22 mouse cellular contexts compared by ENCODE assay signal in the genomic region with DNA sequence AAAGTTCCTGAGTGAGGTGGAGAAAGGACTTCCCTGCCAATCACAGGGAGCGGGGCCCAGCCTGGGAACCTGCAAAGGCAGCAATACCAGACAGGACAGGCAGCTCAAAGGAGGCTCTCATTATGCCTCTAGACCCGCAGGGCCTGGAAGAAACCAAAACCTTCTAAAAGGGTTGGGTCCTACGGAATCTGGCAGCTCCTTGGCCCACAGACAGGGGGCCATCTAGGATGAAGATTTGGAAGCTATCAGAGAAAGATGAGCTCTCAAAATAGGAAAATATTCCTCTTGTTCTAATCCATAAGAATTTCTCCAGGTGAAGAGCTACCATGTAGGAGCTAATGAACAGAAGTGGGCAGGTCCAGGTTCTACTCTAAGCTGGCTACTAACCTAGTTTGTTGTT. TPM values are rescaled to one million over a fixed set of nuclear protein-coding genes. Genes with fewer than 3 reads are reported as not detected.
DNase-seq lines count a peak whose midpoint lies in the region; ATAC-seq and TF ChIP-seq lines count a peak whose summit lies in the region.
"Had no signal": no experiment of that assay in that cellular context is flagged by ENCODE, and none has a peak within 500 bp of the region (broad histone marks: within the 10 kb centered on the region; RNA-seq: fewer than 3 reads in every experiment).

No protein-coding gene starts in this region.

- intact Hi-C loops in gastrocnemius, adult 2 months (cut with DNase I) = no loop called here

- no peak for DNase-seq in gastrocnemius, adult 2 months
- no peak for DNase-seq in gastrocnemius, postnatal 4 days (ENCODE audit: low spot score in 2 of 2)
- no peak for DNase-seq in liver, embryonic 14.5 days (ENCODE audit: low read depth in 3 of 3, low spot score in 3 of 3)
- no peak for DNase-seq in liver, embryonic 11.5 days (ENCODE audit: low spot score)
- DNase-seq in hindbrain, embryonic 10.5 days (ENCODE audit: low spot score) = no peak
- no peak for DNase-seq in adipocyte (ENCODE audit: low spot score)
- DNase-seq: cerebellum, adult 2 months; right cerebral cortex, adult 18-20 months; thymus, postnatal 4 days had no signal

- H3K9ac ChIP-seq in liver, embryonic 14.5 days (replicated peaks) = no peak overlapping the region
- H3K9ac ChIP-seq in liver, embryonic 11.5 days (ENCODE audit: low read depth, low read length) = no peak overlapping the region
- H3K9ac ChIP-seq: embryonic facial prominence, embryonic 13.5 days; heart, embryonic 13.5 days; hindbrain, embryonic 12.5 days; kidney, embryonic 15.5 days; lung, embryonic 15.5 days had no signal

- no peak for TF ChIP-seq EP300 in liver, embryonic 14.5 days (IDR thresholded peaks at IDR 0.05; ENCODE audit: low read depth)

- H3K27me3 ChIP-seq in liver, embryonic 14.5 days (ENCODE audit: control insufficient read depth, insufficient read depth, low read length) = no peaks in the 10 kb centered on the region
- H3K27me3 ChIP-seq in liver, embryonic 11.5 days (replicated peaks; ENCODE audit: control insufficient read depth, insufficient read depth, low read length) = no peaks in the 10 kb centered on the region
- no peaks in the 10 kb centered on the region for H3K27me3 ChIP-seq in small intestine, adult 2 months (ENCODE audit: control insufficient read depth, insufficient read depth, low read length)
- H3K27me3 ChIP-seq in hindbrain, embryonic 10.5 days (ENCODE audit: insufficient read depth, poor library complexity, severe bottlenecking) = no peaks in the 10 kb centered on the region
- H3K27me3 ChIP-seq: embryonic facial prominence, embryonic 13.5 days; heart, embryonic 13.5 days; hindbrain, embryonic 12.5 days; kidney, embryonic 15.5 days; lung, embryonic 15.5 days had no signal

- no peak for TF ChIP-seq POLR2A in bone marrow macrophage, adult 2 months (IDR thresholded peaks at IDR 0.05; ENCODE audit: borderline replicate concordance, low read depth, low read length)
- TF ChIP-seq POLR2A in small intestine, adult 2 months (IDR thresholded peaks at IDR 0.05; ENCODE audit: low read depth, low read length) = no peak

- H3K4me1 ChIP-seq in liver, embryonic 14.5 days (replicated peaks; ENCODE audit: control insufficient read depth in 2 of 2, insufficient read depth in 2 of 2, low read length in 1 of 2) = no peaks in the 10 kb centered on the region; a peak in 1 of 4 replicates
- H3K4me1 ChIP-seq in liver, embryonic 11.5 days (replicated peaks; ENCODE audit: control insufficient read depth, insufficient read depth, low read length) = no peaks in the 10 kb centered on the region
- peaks cover 32% of the 10 kb centered on the region for H3K4me1 ChIP-seq in bone marrow macrophage, adult 2 months (ENCODE audit: control insufficient read depth, insufficient read depth, low read length)
- H3K4me1 ChIP-seq in small intestine, adult 2 months (ENCODE audit: control insufficient read depth, insufficient read depth, insufficient read length, low read length) = 0 out of 2 replicates have a peak, but pooled peaks cover 3% of the 10 kb centered on the region
- 0 out of 2 replicates have a peak, but pooled peaks cover 5% of the 10 kb centered on the region for H3K4me1 ChIP-seq in hindbrain, embryonic 10.5 days (replicated peaks)
- H3K4me1 ChIP-seq: hindbrain, embryonic 12.5 days; lung, embryonic 15.5 days had no signal

- no peaks in the 10 kb centered on the region for H3K9me3 ChIP-seq in liver, embryonic 14.5 days (ENCODE audit: control insufficient read depth, low read length)
- H3K9me3 ChIP-seq in liver, embryonic 11.5 days (ENCODE audit: control insufficient read depth, low read length) = no peaks in the 10 kb centered on the region
- H3K9me3 ChIP-seq in hindbrain, embryonic 10.5 days = no peaks in the 10 kb centered on the region
- H3K9me3 ChIP-seq: embryonic facial prominence, embryonic 13.5 days; heart, embryonic 13.5 days; hindbrain, embryonic 12.5 days; kidney, embryonic 15.5 days; lung, embryonic 15.5 days had no signal

- WGBS in liver, embryonic 14.5 days (ENCODE audit: insufficient replicate concordance) = 63% methylated on average over 3 of the region's 3 CpGs
- 73% methylated on average over 3 of the region's 3 CpGs for WGBS in liver, embryonic 11.5 days
- WGBS in small intestine, adult 2 months = 76% methylated on average over 3 of the region's 3 CpGs
- WGBS in hindbrain, embryonic 10.5 days = 83% methylated on average over 3 of the region's 3 CpGs

- no peaks in the 10 kb centered on the region for H3K36me3 ChIP-seq in liver, embryonic 14.5 days (replicated peaks; ENCODE audit: control insufficient read depth, insufficient read depth, low read depth)
- H3K36me3 ChIP-seq in liver, embryonic 11.5 days (ENCODE audit: control insufficient read depth, insufficient read depth, low read length) = no peaks in the 10 kb centered on the region
- no peaks in the 10 kb centered on the region for H3K36me3 ChIP-seq in small intestine, adult 2 months (ENCODE audit: control insufficient read depth, insufficient read depth, low read length)
- H3K36me3 ChIP-seq in hindbrain, embryonic 10.5 days = no peaks in the 10 kb centered on the region
- H3K36me3 ChIP-seq: embryonic facial prominence, embryonic 13.5 days; heart, embryonic 13.5 days; hindbrain, embryonic 12.5 days; kidney, embryonic 15.5 days; lung, embryonic 15.5 days had no signal

- no peak for TF ChIP-seq CTCF in gastrocnemius, adult 2 months (IDR thresholded peaks at IDR 0.05)
- no peak for TF ChIP-seq CTCF in liver, embryonic 14.5 days (IDR thresholded peaks at IDR 0.05; ENCODE audit: low read depth)
- TF ChIP-seq CTCF in bone marrow macrophage, adult 2 months (IDR thresholded peaks at IDR 0.05; ENCODE audit: low read depth, low read length) = 0 out of 2 replicates have a peak, but pooled peaks have one; percentile 6
- no peak for TF ChIP-seq CTCF in small intestine, adult 2 months (IDR thresholded peaks at IDR 0.05; ENCODE audit: extremely low read depth, insufficient read length, insufficient replicate concordance, low read depth, low read length)

- no peak for ATAC-seq in liver, embryonic 14.5 days (ENCODE audit: insufficient read depth)
- no peak for ATAC-seq in liver, embryonic 11.5 days (replicated peaks; ENCODE audit: low FRiP score)
- ATAC-seq: inflammation-experienced regulatory T-cells, adult 6 months; midbrain, embryonic 16.5 days had no signal

- 0 out of 2 replicates have a peak overlapping the region, but pooled peaks have one; percentile 3 for H3K4me2 ChIP-seq in liver, embryonic 14.5 days (ENCODE audit: low read depth)
- no peak overlapping the region for H3K4me2 ChIP-seq in liver, embryonic 11.5 days
- H3K4me2 ChIP-seq: heart, embryonic 13.5 days; hindbrain, embryonic 12.5 days; lung, embryonic 15.5 days had no signal

- H3K4me3 ChIP-seq in gastrocnemius, adult 2 months = peak overlapping the region; percentile 71
- H3K4me3 ChIP-seq in liver, embryonic 14.5 days (ENCODE audit: insufficient read depth in 1 of 2, low read depth in 2 of 2, low read length in 2 of 2) = no peak overlapping the region
- H3K4me3 ChIP-seq in liver, embryonic 11.5 days (ENCODE audit: low read depth, low read length) = no peak overlapping the region
- peak overlapping the region; percentile 68 for H3K4me3 ChIP-seq in bone marrow macrophage, adult 2 months (ENCODE audit: insufficient read depth, low read length)
- H3K4me3 ChIP-seq in small intestine, adult 2 months (ENCODE audit: low read depth, low read length) = peak overlapping the region; percentile 58
- no peak overlapping the region for H3K4me3 ChIP-seq in hindbrain, embryonic 10.5 days
- H3K4me3 ChIP-seq: embryonic facial prominence, embryonic 13.5 days; heart, embryonic 13.5 days; hindbrain, embryonic 12.5 days; kidney, embryonic 15.5 days; lung, embryonic 15.5 days had no signal

- H3K27ac ChIP-seq in gastrocnemius, adult 2 months = peak overlapping the region; percentile 85
- H3K27ac ChIP-seq in liver, embryonic 14.5 days = no peak overlapping the region
- H3K27ac ChIP-seq in liver, embryonic 11.5 days (ENCODE audit: low read depth, low read length) = no peak overlapping the region
- H3K27ac ChIP-seq in bone marrow macrophage, adult 2 months (ENCODE audit: insufficient read depth, low read depth, low read length) = peak overlapping the region; percentile 97
- peak overlapping the region; percentile 63 for H3K27ac ChIP-seq in small intestine, adult 2 months (ENCODE audit: insufficient read depth, low read depth, low read length)
- H3K27ac ChIP-seq in hindbrain, embryonic 10.5 days = no peak overlapping the region
- H3K27ac ChIP-seq: heart, embryonic 13.5 days; hindbrain, embryonic 12.5 days; kidney, embryonic 15.5 days; lung, embryonic 15.5 days had no signal

RNA-seq across cellular contexts. Expression of gene Rab7b, which starts 0.5 kb away (rescaled TPM):
- total RNA-seq in gastrocnemius, adult 2 months (2021) = 1 to 10 TPM; 2.3 to 2.8 TPM
- total RNA-seq in gastrocnemius, postnatal 4 days (2021) = 10 to 100 TPM; 13.2 to 13.3 TPM
- 0.32 and 0.42 TPM in 2 replicates for polyA plus RNA-seq in liver, embryonic 14.5 days (2012; rRNA removed)
- 0.77 and 0.91 TPM in 2 replicates for polyA plus RNA-seq in liver, embryonic 14.5 days (2014; fragmentation: Nextera tagmentation; extraction: Ambion mirVana)
- 0.53 and 1.1 TPM in 2 replicates for polyA plus RNA-seq in liver, embryonic 11.5 days (2014; fragmentation: Nextera tagmentation; extraction: Ambion mirVana)
- 115 and 157 TPM in 2 replicates for polyA plus RNA-seq in bone marrow macrophage, adult 2 months (2012; ENCODE audit: insufficient read depth, insufficient read length, missing spikeins)
- 0.96 and 1.5 TPM in 2 replicates for polyA plus RNA-seq in small intestine, adult 2 months (2012; rRNA removed)
- polyA plus RNA-seq in hindbrain, embryonic 10.5 days (2016; fragmentation: Nextera tagmentation; extraction: Ambion mirVana) = 0.68 and 1.1 TPM in 2 replicates

RNA-seq across cellular contexts. Expression of gene Ctse, which starts 50.9 kb away (rescaled TPM):
- under 1 TPM in 1 of 2 experiments, not detected in 1; 0.11 TPM for total RNA-seq in gastrocnemius, adult 2 months (2021)
- 1 to 10 TPM; 1.4 to 2.1 TPM for total RNA-seq in gastrocnemius, postnatal 4 days (2021)
- 8.9 and 11.0 TPM in 2 replicates for polyA plus RNA-seq in liver, embryonic 14.5 days (2012; rRNA removed)
- 19.5 and 20.4 TPM in 2 replicates for polyA plus RNA-seq in liver, embryonic 14.5 days (2014; fragmentation: Nextera tagmentation; extraction: Ambion mirVana)
- 9.3 and 10.6 TPM in 2 replicates for polyA plus RNA-seq in liver, embryonic 11.5 days (2014; fragmentation: Nextera tagmentation; extraction: Ambion mirVana)
- 1.1 and 1.7 TPM in 2 replicates for polyA plus RNA-seq in bone marrow macrophage, adult 2 months (2012; ENCODE audit: insufficient read depth, insufficient read length, missing spikeins)
- polyA plus RNA-seq in small intestine, adult 2 months (2012; rRNA removed) = 4.2 and 184 TPM in 2 replicates
- 0.21 TPM in 1 of 2 replicates, not detected in the other for polyA plus RNA-seq in hindbrain, embryonic 10.5 days (2016; fragmentation: Nextera tagmentation; extraction: Ambion mirVana)
- polyA plus RNA-seq: embryonic facial prominence, embryonic 13.5 days; midbrain, embryonic 16.5 days had no signal

RNA-seq across cellular contexts. Expression of gene Slc26a9, which starts 54.8 kb away (rescaled TPM):
- not detected for total RNA-seq in gastrocnemius, adult 2 months (2021)
- under 1 TPM in 1 of 2 experiments, not detected in 1; 0.39 TPM for total RNA-seq in gastrocnemius, postnatal 4 days (2021)
- not detected in 2 replicates for polyA plus RNA-seq in liver, embryonic 14.5 days (2012; rRNA removed)
- 0.06 TPM in 1 of 2 replicates, not detected in the other for polyA plus RNA-seq in liver, embryonic 14.5 days (2014; fragmentation: Nextera tagmentation; extraction: Ambion mirVana)
- polyA plus RNA-seq in liver, embryonic 11.5 days (2014; fragmentation: Nextera tagmentation; extraction: Ambion mirVana) = not detected in 2 replicates
- polyA plus RNA-seq in bone marrow macrophage, adult 2 months (2012; ENCODE audit: insufficient read depth, insufficient read length, missing spikeins) = not detected in 2 replicates
- 1.8 TPM in 1 of 2 replicates, not detected in the other for polyA plus RNA-seq in small intestine, adult 2 months (2012; rRNA removed)
- polyA plus RNA-seq in hindbrain, embryonic 10.5 days (2016; fragmentation: Nextera tagmentation; extraction: Ambion mirVana) = 0.05 and 1.4 TPM in 2 replicates
- total RNA-seq: common myeloid progenitor, adult 5-6 weeks; granulocyte monocyte progenitor cell, adult 5-6 weeks had no signal
- polyA plus RNA-seq: embryonic facial prominence, embryonic 13.5 days; forebrain, embryonic 11.5 days; inflammation-experienced regulatory T-cells, adult 6 months; limb, embryonic 11.5 days had no signal

Comparison
In these comparisons a context has a peak if more than half of its experiments do, and no peak if none do; other contexts are left out.
1. H3K27ac ChIP-seq: peak in gastrocnemius, adult 2 months (single experiment), bone marrow macrophage, adult 2 months (single experiment) and small intestine, adult 2 months (single experiment); none in liver, embryonic 14.5 days (single experiment), liver, embryonic 11.5 days (single experiment) and hindbrain, embryonic 10.5 days (single experiment).
2. H3K4me3 ChIP-seq: peak in gastrocnemius, adult 2 months (single experiment), bone marrow macrophage, adult 2 months (single experiment) and small intestine, adult 2 months (single experiment); none in liver, embryonic 14.5 days (0 of 2), liver, embryonic 11.5 days (single experiment) and hindbrain, embryonic 10.5 days (single experiment).
3. RNA of gene Rab7b, which starts 0.5 kb away (polyA plus RNA-seq): 115 to 157 TPM in bone marrow macrophage, adult 2 months; 0.96 to 1.5 TPM in small intestine, adult 2 months, 0.68 to 1.1 TPM in hindbrain, embryonic 10.5 days, 0.32 to 0.91 TPM in liver, embryonic 14.5 days and 0.53 to 1.1 TPM in liver, embryonic 11.5 days; every median in the first group is over 10 times any median in the second.